Mouse (Mus musculus) limb, embryonic 11.5 days (tissue): ENCODE results near the gene Kpna2. TPM values are rescaled to one million over a fixed set of nuclear protein-coding genes. Genes with fewer than 3 reads are reported as not detected.
"Not testable (repeated sequence)": the region's sequence is repeated elsewhere in the genome, so short reads cannot be mapped to it uniquely, and the experiment has no call there.

Experiments used
- ATAC-seq: fragments of 200-750 bp; cut with Nextera tagmentation; 2 replicates; pipeline ENCODE4 v1.8.0; 2017; ENCODE audit warnings: low read depth; ENCODE audit not compliant: insufficient number of reproducible peaks, low FRiP score, low TSS enrichment
- DNase-seq: peaks from one replicate; pipeline ENCODE4 v3.0.0-alpha.2; 2015; ENCODE audit warnings: low spot score
- H3K27ac ChIP-seq: fragments of 300-500 bp; sonication (generic); replicated peaks from 2 replicates; pipeline ENCODE4 v1.5.1; 2014; ENCODE audit warnings: low read depth, mild to moderate bottlenecking, low read length
- H3K27me3 ChIP-seq: fragments of 300-500 bp; sonication (generic); 2 replicates; pipeline ENCODE4 v1.6.1; 2014; ENCODE audit warnings: mild to moderate bottlenecking, low read length, mixed read lengths; ENCODE audit not compliant: control insufficient read depth, insufficient read depth
- H3K36me3 ChIP-seq: fragments of 300-500 bp; sonication (generic); 2 replicates; pipeline ENCODE4 v1.6.1; 2014; ENCODE audit warnings: mild to moderate bottlenecking, low read length, moderate library complexity, mixed read lengths; ENCODE audit not compliant: control insufficient read depth, insufficient read depth
- H3K4me1 ChIP-seq: fragments of 300-500 bp; sonication (generic); 2 replicates; pipeline ENCODE4 v1.6.1; 2014; ENCODE audit warnings: low read length, mixed read lengths; ENCODE audit not compliant: control insufficient read depth, insufficient read depth
- H3K4me2 ChIP-seq: fragments of 300-500 bp; sonication (generic); 2 replicates; pipeline ENCODE4 v1.6.1; 2014; ENCODE audit warnings: low read depth, mild to moderate bottlenecking, moderate library complexity; ENCODE audit not compliant: severe bottlenecking
- H3K4me3 ChIP-seq: fragments of 300-500 bp; sonication (generic); 2 replicates; pipeline ENCODE4 v1.5.1; 2014; ENCODE audit warnings: low read depth, low read length
- H3K9ac ChIP-seq: fragments of 300-500 bp; sonication (generic); 2 replicates; pipeline ENCODE4 v1.6.1; 2014; ENCODE audit warnings: mild to moderate bottlenecking, low read length
- H3K9me3 ChIP-seq: fragments of 300-500 bp; sonication (generic); 2 replicates; pipeline ENCODE4 v1.6.1; 2016; ENCODE audit warnings: low read length; ENCODE audit not compliant: control insufficient read depth
- WGBS: fragments of 180-500 bp; shearing (Covaris S2); extraction: QIAGEN DNeasy Blood & Tissue Kit; methylation state at CpG from one replicate; pipeline ENCODE4 v1.1.7; 2014; 5-methylcytosine and 5-hydroxymethylcytosine counted together
- polyA plus RNA-seq: library from polyadenylated mRNA; unstranded; fragments of >200 nt; fragmentation: Nextera tagmentation; extraction: Ambion mirVana; gene quantifications from 2 replicates; pipeline ENCODE4 v1.2.1, GENCODE M21; 2014

Gene Kpna2
- polyA plus RNA-seq, 1 experiment from 2014 or later = 640 TPM

DNA sequence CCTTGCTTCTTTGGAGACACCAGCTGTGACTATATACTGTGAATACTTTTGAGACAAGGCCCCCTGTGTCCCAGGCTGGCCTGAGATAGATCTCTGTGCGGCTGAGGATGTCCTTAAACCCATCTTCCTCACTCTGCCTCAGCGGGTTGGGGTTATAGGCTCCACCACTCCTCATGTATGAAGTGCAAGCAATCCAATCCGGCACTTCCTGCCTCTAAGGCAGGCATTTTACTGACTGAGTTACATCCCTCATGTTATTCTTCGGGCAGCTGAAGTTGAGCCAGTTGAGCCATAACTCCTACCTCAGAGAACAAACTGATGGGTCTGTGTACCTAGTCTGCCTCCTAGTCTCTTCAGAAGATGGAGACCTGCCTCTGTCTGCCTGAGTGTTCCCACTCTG is 25.1 kb upstream of the Kpna2 start:
- 0 out of 2 replicates have a peak, but pooled peaks cover 5% of the 10 kb centered on the region for H3K27me3 ChIP-seq

DNA sequence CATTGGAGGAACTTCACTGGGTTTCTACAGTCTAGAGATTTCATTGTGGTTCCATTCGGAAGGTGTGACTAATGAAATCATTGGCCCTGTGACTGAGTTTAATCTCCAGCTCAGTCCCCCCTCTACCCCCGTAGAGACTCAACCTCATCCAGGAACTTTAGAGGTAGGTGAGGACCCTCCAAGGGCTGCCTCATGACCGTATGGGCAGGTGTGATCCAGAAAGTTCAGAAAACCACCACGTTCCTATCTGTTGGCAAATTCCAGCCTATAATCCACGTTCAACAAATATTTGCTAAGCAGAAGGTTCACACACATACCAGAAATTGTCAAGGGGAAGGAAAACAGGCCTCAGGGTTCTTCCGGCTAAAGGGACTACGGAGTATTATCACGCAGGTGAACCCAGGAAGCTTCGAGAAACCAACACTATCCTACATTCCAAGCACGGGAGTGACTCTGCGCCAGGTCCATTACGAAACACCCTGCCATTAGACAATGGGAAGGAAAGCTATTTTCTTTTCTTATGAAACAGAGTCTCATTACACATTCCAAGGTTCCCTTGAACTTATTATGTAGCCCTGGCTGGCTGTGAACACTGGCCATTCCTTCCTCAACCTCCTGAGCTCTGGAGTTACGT is 22.8 kb upstream of the Kpna2 start:
- Histone ChIP-seq H3K36me3 (no peaks in the 10 kb centered on the region), H3K4me1 (peaks cover 12% of the 10 kb centered on the region; the same call in 1 of the 2 replicates), H3K4me2 (no peak overlapping the region), H3K9me3 (no peaks in the 10 kb centered on the region), H3K27ac (no peak overlapping the region), H3K27me3 (0 out of 2 replicates have a peak, but pooled peaks cover 5% of the 10 kb centered on the region), H3K4me3 (no peak overlapping the region), H3K9ac (no peak overlapping the region)
- no peak for DNase-seq
- no peak for ATAC-seq
- WGBS = 92% methylated on average over 13 of the region's 13 CpGs

More for the DNA sequence above, 25.1 kb upstream of the Kpna2 start:
- H3K27ac ChIP-seq = no peak overlapping the region
- H3K36me3 ChIP-seq = no peaks in the 10 kb centered on the region
- H3K4me1 ChIP-seq = peaks cover 12% of the 10 kb centered on the region; the same call in 1 of the 2 replicates
- H3K4me2 ChIP-seq = no peak overlapping the region
- WGBS = 53% methylated on average over 4 of the region's 4 CpGs
- DNase-seq = no peak
- H3K4me3 ChIP-seq = no peak overlapping the region
- no peak for ATAC-seq
- H3K9ac ChIP-seq = no peak overlapping the region
- no peaks in the 10 kb centered on the region for H3K9me3 ChIP-seq

DNA sequence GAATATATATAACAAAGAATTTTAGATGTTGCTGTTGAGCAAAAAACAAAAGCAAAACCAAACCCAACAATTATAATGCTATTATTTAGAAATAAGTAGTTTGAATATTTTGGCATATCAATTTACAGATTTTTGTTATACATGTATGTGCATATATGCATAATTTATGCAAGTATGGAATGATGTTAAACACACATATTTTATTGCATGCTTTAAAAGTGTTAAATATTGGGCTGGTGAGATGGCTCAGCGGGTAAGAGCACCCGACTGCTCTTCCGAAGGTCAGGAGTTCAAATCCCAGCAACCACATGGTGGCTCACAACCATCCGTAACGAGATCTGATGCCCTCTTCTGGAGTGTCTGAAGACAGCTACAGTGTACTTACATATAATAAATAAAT is 20.4 kb upstream of the Kpna2 start:
- H3K9me3 ChIP-seq, H3K27ac ChIP-seq, H3K4me1 ChIP-seq, H3K4me3 ChIP-seq, H3K9ac ChIP-seq, DNase-seq, H3K4me2 ChIP-seq, H3K27me3 ChIP-seq, ATAC-seq, H3K36me3 ChIP-seq: not testable (repeated sequence)
- 88% methylated on average over 3 of the region's 5 CpGs for WGBS

DNA sequence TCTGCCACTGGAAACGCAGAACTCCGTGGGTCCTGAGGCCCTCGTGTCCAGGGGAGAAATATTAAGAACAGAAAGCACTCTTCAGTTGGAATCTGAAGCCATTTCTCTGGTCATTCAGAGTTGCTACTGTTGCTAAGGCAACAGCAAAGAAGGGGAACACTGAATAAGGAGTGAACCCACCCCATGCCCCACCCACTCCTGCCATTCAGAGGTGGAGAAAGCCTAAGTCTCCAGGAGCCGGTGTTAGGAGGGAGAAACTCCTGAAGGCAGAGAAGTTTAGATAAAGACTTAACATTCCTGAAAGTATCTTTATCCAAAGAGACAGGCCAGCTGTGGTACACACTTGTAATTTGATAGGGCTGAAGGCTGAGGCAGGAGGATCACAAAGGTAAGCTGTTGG is 20.0 kb upstream of the Kpna2 start:
- Histone ChIP-seq H3K27me3 (no peaks in the 10 kb centered on the region), H3K4me2 (no peak overlapping the region), H3K9ac (no peak overlapping the region), H3K27ac (no peak overlapping the region), H3K9me3 (no peaks in the 10 kb centered on the region), H3K36me3 (no peaks in the 10 kb centered on the region), H3K4me3 (no peak overlapping the region), H3K4me1 (0 out of 2 replicates have a peak, but pooled peaks cover under 1% of the 10 kb centered on the region)
- DNase-seq = no peak
- WGBS = 68% methylated on average over 4 of the region's 4 CpGs
- ATAC-seq = no peak

DNA sequence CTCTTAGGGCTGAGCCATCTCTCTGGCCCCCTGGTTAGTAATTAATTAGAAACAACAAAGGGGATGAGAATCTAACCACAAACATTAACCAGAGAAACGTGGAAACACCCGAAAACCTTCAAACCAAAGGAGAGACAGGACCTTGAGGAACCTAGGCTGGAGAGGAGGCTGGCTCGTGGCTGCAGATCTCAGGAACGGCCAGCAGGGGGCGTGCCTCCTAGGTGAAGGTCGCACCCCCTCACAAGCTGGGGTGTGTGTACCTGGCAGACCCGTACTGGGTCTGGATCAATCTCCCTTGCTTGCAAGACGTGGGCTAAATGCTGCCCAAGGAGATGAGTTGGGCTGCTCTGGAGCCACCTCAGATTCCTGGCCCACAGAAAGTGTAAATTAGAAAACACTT is 19.3 kb upstream of the Kpna2 start:
- DNase-seq (peak; percentile 43), ATAC-seq (no peak)
- Histone ChIP-seq H3K27ac (no peak overlapping the region), H3K9ac (no peak overlapping the region), H3K4me3 (no peak overlapping the region), H3K36me3 (no peaks in the 10 kb centered on the region), H3K9me3 (no peaks in the 10 kb centered on the region), H3K27me3 (no peaks in the 10 kb centered on the region), H3K4me2 (no peak overlapping the region), H3K4me1 (no peaks in the 10 kb centered on the region)
- WGBS = 25% methylated on average over 8 of the region's 8 CpGs

DNA sequence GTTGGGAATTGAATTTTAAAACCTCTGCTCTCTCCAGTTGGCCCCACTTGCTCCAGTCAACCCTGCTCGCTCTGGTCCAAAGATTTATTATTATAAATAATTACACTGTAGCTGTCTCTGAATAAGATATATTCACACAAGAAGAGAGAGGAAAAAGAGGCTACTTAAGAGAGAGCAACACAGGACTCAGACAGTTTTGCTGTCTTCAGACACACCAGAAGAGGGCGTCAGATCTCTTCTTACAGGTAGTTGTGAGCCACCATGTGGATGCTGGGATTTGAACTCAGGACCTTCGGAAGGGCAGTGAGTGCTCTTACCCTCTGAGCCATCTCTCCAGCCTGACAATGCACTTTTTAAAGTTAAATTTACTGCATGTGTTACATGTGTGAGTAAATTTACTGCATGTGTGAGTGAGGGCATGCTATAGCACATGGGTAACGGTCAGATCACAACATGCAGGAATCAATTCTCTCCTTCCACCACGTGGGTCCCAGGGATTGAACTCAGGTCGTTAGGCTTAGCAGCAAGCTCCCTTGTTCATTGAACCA is 18.1 kb upstream of the Kpna2 start:
- Histone ChIP-seq H3K4me1 (no peaks in the 10 kb centered on the region), H3K36me3 (no peaks in the 10 kb centered on the region), H3K4me3 (no peak overlapping the region), H3K27ac (no peak overlapping the region), H3K27me3 (no peaks in the 10 kb centered on the region), H3K4me2 (no peak overlapping the region), H3K9ac (no peak overlapping the region), H3K9me3 (no peaks in the 10 kb centered on the region)
- WGBS = 52% methylated on average over 6 of the region's 6 CpGs
- DNase-seq (no peak), ATAC-seq (no peak)

DNA sequence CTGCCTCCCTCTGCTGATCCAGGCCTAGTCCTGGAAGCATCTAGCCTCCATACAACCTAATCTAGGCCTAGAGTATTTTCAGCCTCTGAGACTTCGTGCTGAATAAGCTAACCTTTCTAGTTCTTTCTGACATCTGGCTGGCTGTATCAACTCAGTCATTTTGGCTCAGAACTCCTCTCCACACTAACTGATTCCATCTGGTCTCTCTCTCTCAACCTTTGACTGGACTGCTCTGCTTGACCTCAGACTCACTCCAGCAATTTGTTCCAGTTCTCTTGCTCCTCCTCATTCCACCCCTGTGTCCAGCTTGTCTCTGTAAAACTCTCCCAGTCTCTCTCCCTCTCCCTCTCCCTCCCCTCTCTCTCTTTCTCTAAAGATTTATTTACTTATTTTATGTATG is 17.6 kb upstream of the Kpna2 start:
- no peak for DNase-seq
- no peak overlapping the region for H3K9ac ChIP-seq
- H3K4me3 ChIP-seq = no peak overlapping the region
- H3K4me2 ChIP-seq = no peak overlapping the region
- H3K9me3 ChIP-seq = no peaks in the 10 kb centered on the region
- H3K4me1 ChIP-seq = 0 out of 2 replicates have a peak, but pooled peaks cover under 1% of the 10 kb centered on the region
- H3K27me3 ChIP-seq = no peaks in the 10 kb centered on the region
- H3K27ac ChIP-seq = no peak overlapping the region
- H3K36me3 ChIP-seq = no peaks in the 10 kb centered on the region
- 5% methylated on average over 1 of the region's 1 CpGs for WGBS
- no peak for ATAC-seq

DNA sequence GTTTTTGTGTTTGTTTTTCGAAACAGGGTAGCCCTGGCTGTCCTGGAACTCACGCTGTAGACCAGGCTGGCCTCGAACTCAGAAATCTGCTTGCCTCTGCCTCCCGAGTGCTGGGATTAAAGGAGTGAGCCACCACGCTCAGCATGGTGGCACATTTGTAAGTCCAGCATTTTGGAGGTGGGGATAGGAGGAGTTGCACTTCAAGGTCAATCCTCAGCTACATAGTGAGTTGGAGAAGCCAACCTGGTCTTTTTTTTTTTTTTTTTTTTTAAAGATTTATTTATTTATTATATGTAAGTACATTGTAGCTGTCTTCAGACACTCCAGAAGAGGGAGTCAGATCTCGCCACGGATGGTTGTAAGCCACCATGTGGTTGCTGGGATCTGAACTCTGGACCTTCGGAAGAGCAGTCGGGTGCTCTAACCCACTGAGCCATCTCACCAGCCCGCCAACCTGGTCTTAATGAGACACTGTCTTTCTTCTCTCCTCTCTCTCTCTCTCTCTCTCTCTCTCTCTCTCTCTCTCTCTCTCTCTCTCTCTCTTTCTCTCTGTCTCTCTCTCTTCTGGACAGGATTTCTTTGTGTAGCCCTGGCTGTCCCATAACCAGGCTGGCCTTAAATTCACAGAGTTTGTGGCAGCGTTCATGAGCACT is 16.3 kb upstream of the Kpna2 start:
- WGBS = 76% methylated on average over 11 of the region's 11 CpGs
- not testable (repeated sequence) for H3K4me1 ChIP-seq, H3K27me3 ChIP-seq, DNase-seq, ATAC-seq, H3K4me3 ChIP-seq, H3K36me3 ChIP-seq, H3K9ac ChIP-seq, H3K27ac ChIP-seq, H3K9me3 ChIP-seq, H3K4me2 ChIP-seq
